Mouse (Mus musculus) midbrain, postnatal 0 days (tissue): ENCODE results near the gene A530016L24Rik. TPM values are rescaled to one million over a fixed set of nuclear protein-coding genes. Genes with fewer than 3 reads are reported as not detected.

Experiments used
- ATAC-seq: fragments of 200-750 bp; cut with Nextera tagmentation; 2 replicates; pipeline ENCODE4 v1.8.0; 2017; ENCODE audit warnings: moderate number of reproducible peaks, mild to moderate bottlenecking, moderate TSS enrichment, moderate library complexity; ENCODE audit not compliant: low FRiP score
- DNase-seq: peaks from one replicate; pipeline ENCODE4 v3.0.0-alpha.2; 2015; ENCODE audit warnings: low spot score
- H3K27ac ChIP-seq: fragments of 300-500 bp; sonication (generic); 2 replicates; pipeline ENCODE4 v1.5.1; 2014; ENCODE audit warnings: low read depth, mild to moderate bottlenecking, low read length, mixed read lengths
- H3K27me3 ChIP-seq: fragments of 300-500 bp; sonication (generic); 2 replicates; pipeline ENCODE4 v1.6.1; 2014; ENCODE audit warnings: low read length, control low read depth, mixed read lengths; ENCODE audit not compliant: insufficient read depth
- H3K36me3 ChIP-seq: fragments of 300-500 bp; sonication (generic); 2 replicates; pipeline ENCODE4 v1.6.1; 2014; ENCODE audit warnings: low read length, control low read depth, mixed read lengths; ENCODE audit not compliant: insufficient read depth
- H3K4me1 ChIP-seq: fragments of 300-500 bp; sonication (generic); 2 replicates; pipeline ENCODE4 v1.6.1; 2014; ENCODE audit warnings: mild to moderate bottlenecking, control low read depth, antibody characterized with exemption, low read length, mixed read lengths; ENCODE audit not compliant: insufficient read depth
- H3K4me2 ChIP-seq: fragments of 300-500 bp; sonication (generic); 2 replicates; pipeline ENCODE4 v1.6.1; 2014; ENCODE audit warnings: low read depth, mild to moderate bottlenecking, low read length, mixed read lengths; ENCODE audit not compliant: poor library complexity, severe bottlenecking
- H3K4me3 ChIP-seq: fragments of 300-500 bp; sonication (generic); 2 replicates; pipeline ENCODE4 v1.5.1; 2014; ENCODE audit warnings: low read depth, mild to moderate bottlenecking, low read length, moderate library complexity
- H3K9ac ChIP-seq: fragments of 300-500 bp; sonication (generic); replicated peaks from 2 replicates; pipeline ENCODE4 v1.6.1; 2014; ENCODE audit warnings: mild to moderate bottlenecking, low read length, moderate library complexity, mixed read lengths; ENCODE audit not compliant: poor library complexity, severe bottlenecking
- H3K9me3 ChIP-seq: fragments of 300-500 bp; sonication (generic); 2 replicates; pipeline ENCODE4 v1.6.1; 2016; ENCODE audit warnings: low read length, control low read depth
- CTCF ChIP-seq: IDR thresholded peaks from 2 replicates; pipeline ENCODE4 v1.5.1; 2016; ENCODE audit warnings: antibody characterized with exemption, mild to moderate bottlenecking
- WGBS: fragments of 180-500 bp; shearing (Covaris S2); extraction: QIAGEN DNeasy Blood & Tissue Kit; methylation state at CpG from one replicate; pipeline ENCODE4 v1.1.7; 2014; 5-methylcytosine and 5-hydroxymethylcytosine counted together
- polyA plus RNA-seq: library from polyadenylated mRNA; unstranded; fragments of >200 nt; fragmentation: Nextera tagmentation; extraction: Ambion mirVana; gene quantifications from 2 replicates; pipeline ENCODE4 v1.2.1, GENCODE M21; 2015
- total RNA-seq: library from RNA; depleted of rRNA; stranded (reverse); fragments of >200 nt; gene quantifications from 2 replicates; pipeline ENCODE4 v1.2.3, GENCODE M21; 2014

The A530016L24Rik gene
- total and polyA plus RNA-seq, 2 experiments from 2014 or later, result 0.05 TPM

DNA sequence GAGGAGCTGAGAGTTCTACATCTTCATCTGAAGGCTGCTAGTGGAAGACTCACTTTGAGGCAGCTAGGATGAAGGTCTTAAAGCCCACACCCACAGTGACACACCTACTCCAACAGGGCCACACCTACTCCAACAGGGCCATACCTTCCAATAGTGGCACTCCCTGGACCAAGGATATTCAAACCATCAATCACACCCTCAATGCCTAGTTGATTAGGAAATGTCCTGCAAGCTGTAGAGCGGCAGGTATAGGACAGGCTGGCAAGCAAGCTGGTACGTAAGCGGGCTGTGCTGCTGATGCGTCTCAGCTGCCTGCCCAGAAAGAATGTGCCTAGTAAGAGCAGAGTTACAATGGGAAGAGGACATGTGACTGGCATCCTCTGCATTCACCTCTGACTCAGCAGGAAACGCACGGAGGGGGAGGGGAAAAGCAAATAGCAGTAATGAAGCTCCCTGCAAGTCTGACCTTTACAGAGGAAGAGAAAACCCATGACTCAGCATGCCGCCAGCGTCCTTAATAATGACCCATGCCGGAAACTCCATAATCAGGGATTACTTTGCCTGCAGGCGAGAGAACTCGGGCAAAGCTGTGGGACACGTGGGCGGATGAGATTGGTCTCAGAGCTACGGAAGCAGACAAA lies 27.6 kb downstream of the A530016L24Rik start, which contains the start of gene Tmem179:
Gene Tmem179 (minus strand): TSS at position 51 of the 641 bp plus-strand sequence.
- H3K4me2 ChIP-seq, result peak within 1 kb of the TSS; percentile 18; the same call in 1 of the 2 replicates

GRCm38 (mm10) chr12:112518105-112518504 lies 28.9 kb downstream of the A530016L24Rik start:
- no peaks in the 10 kb centered on the region for H3K27me3 ChIP-seq
- no peak overlapping the region for H3K4me2 ChIP-seq
- H3K27ac ChIP-seq, result no peak overlapping the region
- H3K36me3 ChIP-seq, result no peaks in the 10 kb centered on the region
- no peak for TF ChIP-seq CTCF
- H3K9me3 ChIP-seq, result no peaks in the 10 kb centered on the region
- 36% methylated on average over 4 of the region's 4 CpGs for WGBS
- peaks cover 12% of the 10 kb centered on the region; the same call in 1 of the 2 replicates for H3K4me1 ChIP-seq
- no peak overlapping the region for H3K4me3 ChIP-seq
- ATAC-seq, result no peak
- DNase-seq, result no peak
- H3K9ac ChIP-seq, result no peak overlapping the region

More for the DNA sequence above, 27.6 kb downstream of the A530016L24Rik start, which contains the start of gene Tmem179:
- no peak within 1 kb of the TSS for H3K4me3 ChIP-seq
- H3K36me3 ChIP-seq, result no peaks in the 10 kb centered on the region
- H3K9ac ChIP-seq, result no peak within 1 kb of the TSS
- H3K4me1 ChIP-seq, result peaks cover 15% of the 10 kb centered on the region; the same call in 1 of the 2 replicates
- peak; percentile 27; the same call in 1 of the 2 replicates for ATAC-seq
- peak; percentile 50 for DNase-seq
- 7% methylated on average over 14 of the region's 14 CpGs for WGBS
- H3K27me3 ChIP-seq, result no peaks in the 10 kb centered on the region
- no peak for TF ChIP-seq CTCF
- no peaks in the 10 kb centered on the region for H3K9me3 ChIP-seq
- peak within 1 kb of the TSS; percentile 12; the same call in 1 of the 2 replicates for H3K27ac ChIP-seq

DNA sequence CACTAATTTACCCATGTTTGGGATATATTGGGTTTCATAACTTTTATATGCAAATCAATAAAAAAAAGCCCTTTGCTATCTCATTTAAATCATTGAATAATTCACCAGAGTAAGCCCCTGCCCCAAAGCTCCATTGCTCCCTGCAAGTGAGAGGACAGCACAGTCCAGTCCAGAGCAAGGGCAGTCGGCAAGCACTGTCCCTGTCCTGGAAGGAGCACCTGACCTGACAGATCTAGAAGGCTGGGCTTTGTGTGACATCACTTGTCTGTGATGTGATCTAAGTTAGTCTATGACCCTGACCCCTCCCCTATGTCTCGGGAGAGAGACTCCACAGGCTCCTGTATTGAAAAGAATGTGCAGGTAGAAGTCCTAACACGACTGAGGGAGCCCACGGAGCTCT lies 44.5 kb downstream of the A530016L24Rik start:
- Histone ChIP-seq H3K27me3 (no peaks in the 10 kb centered on the region), H3K9me3 (no peaks in the 10 kb centered on the region), H3K4me3 (no peak overlapping the region), H3K4me1 (no peaks in the 10 kb centered on the region), H3K27ac (no peak overlapping the region), H3K9ac (no peak overlapping the region), H3K4me2 (no peak overlapping the region), H3K36me3 (no peaks in the 10 kb centered on the region)
- ATAC-seq, result no peak
- DNase-seq, result no peak
- 73% methylated on average over 4 of the region's 4 CpGs for WGBS
- no peak for TF ChIP-seq CTCF

- H3K27me3 ChIP-seq, result no peaks in the 10 kb centered on the region
- no peak overlapping the region for H3K4me3 ChIP-seq
- H3K9me3 ChIP-seq, result no peaks in the 10 kb centered on the region
- no peak overlapping the region for H3K27ac ChIP-seq
- no peak overlapping the region for H3K4me2 ChIP-seq
- no peaks in the 10 kb centered on the region for H3K36me3 ChIP-seq
- DNase-seq, result no peak
- peaks cover 3% of the 10 kb centered on the region; the same call in 1 of the 2 replicates for H3K4me1 ChIP-seq
- H3K9ac ChIP-seq, result no peak overlapping the region
- ATAC-seq, result no peak
- no peak for TF ChIP-seq CTCF
- 79% methylated on average over 6 of the region's 6 CpGs for WGBS
Measured at GRCm38 (mm10) chr12:112537233-112537632, 48.0 kb downstream of the A530016L24Rik start.

GRCm38 (mm10) chr12:112538356-112538755 lies 49.1 kb downstream of the A530016L24Rik start:
- no peaks in the 10 kb centered on the region for H3K36me3 ChIP-seq
- DNase-seq (no peak), ATAC-seq (no peak)
- WGBS, result 91% methylated on average over 9 of the region's 9 CpGs
- no peak overlapping the region for H3K27ac ChIP-seq
- peaks cover 6% of the 10 kb centered on the region; the same call in 1 of the 2 replicates for H3K4me1 ChIP-seq
- no peak overlapping the region for H3K4me3 ChIP-seq
- no peaks in the 10 kb centered on the region for H3K27me3 ChIP-seq
- H3K4me2 ChIP-seq, result no peak overlapping the region
- no peak overlapping the region for H3K9ac ChIP-seq
- H3K9me3 ChIP-seq, result no peaks in the 10 kb centered on the region
- no peak for TF ChIP-seq CTCF

DNA sequence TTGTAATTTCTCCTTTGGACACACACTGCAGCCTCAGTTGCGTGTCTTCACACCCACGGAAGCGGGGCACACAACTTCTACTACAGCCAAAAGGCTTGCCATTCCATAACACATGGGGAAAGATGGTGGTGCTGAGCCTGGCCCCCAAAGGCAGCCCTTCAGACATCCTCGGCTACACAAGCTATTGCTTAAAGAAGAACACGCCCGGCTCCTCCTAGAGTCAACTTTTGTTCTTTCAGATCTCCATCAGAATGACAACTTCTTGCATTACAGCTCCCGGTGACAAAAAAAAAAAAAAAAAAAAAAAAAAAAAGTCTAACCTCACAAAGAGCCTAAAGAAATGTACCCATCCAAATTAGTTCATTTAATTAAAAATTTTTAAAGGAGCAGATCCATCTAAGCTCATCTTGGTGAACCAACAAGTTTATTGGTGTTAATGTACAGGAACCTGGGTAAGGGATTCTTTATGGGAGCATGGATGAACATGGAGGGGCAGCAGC lies 50.3 kb downstream of the A530016L24Rik start:
- Histone ChIP-seq H3K4me2 (no peak overlapping the region), H3K27me3 (peaks cover 2% of the 10 kb centered on the region; the same call in 1 of the 2 replicates), H3K9ac (no peak overlapping the region), H3K4me1 (peaks cover 6% of the 10 kb centered on the region; the same call in 1 of the 2 replicates), H3K27ac (no peak overlapping the region), H3K4me3 (no peak overlapping the region), H3K9me3 (no peaks in the 10 kb centered on the region), H3K36me3 (no peaks in the 10 kb centered on the region)
- TF ChIP-seq CTCF, result no peak
- ATAC-seq (no peak), DNase-seq (no peak)
- 85% methylated on average over 7 of the region's 7 CpGs for WGBS
